Mouse (Mus musculus): ENCODE measurements at regions not wholly inside any gene's neighbourhood (a gene's known extent, or its start where the extent isn't known, plus 50 kb on each side); places are given as distances from the start of the nearest gene placed in this dataset.

DNA sequence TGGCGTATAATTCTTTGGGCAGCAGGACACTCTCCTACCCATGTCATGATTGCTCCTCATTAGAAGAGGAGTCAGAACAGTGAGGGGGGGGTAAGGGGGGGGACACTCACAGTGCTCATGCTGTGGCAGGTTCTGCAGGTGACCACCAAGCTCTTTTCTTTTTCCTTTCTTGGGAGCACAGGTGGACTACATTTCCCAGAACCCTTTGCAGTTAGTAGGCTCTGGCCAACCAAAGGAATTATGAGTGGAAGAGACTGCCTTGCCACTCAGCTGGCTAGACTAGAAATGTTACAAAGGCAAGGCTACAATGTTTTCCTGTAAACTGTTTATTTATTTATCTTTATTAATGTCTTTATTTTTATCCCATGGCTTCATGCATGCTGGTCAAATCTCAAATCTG lies 53.6 kb upstream of the Ifnlr1 start:
- DNase-seq (ENCODE audit: low spot score) (no peak), ATAC-seq (no peak)
- no peak overlapping the region for H3K4me2 ChIP-seq (replicated peaks; ENCODE audit: low read depth, low read length)
- H3K9me3 ChIP-seq (ENCODE audit: low read length) = no peaks in the 10 kb centered on the region
- no peaks in the 10 kb centered on the region for H3K36me3 ChIP-seq (ENCODE audit: insufficient read depth, low read length)
- WGBS = 100% methylated on average over 1 of the region's 1 CpGs
- TF ChIP-seq EP300 (IDR thresholded peaks at IDR 0.05) = no peak
- no peak for TF ChIP-seq CTCF (IDR thresholded peaks at IDR 0.05)
- H3K27ac ChIP-seq (ENCODE audit: low read length) = no peak overlapping the region
- H3K9ac ChIP-seq (replicated peaks; ENCODE audit: low read depth) = no peak overlapping the region
- no peaks in the 10 kb centered on the region for H3K27me3 ChIP-seq (replicated peaks; ENCODE audit: insufficient read depth, low read length)
- H3K4me1 ChIP-seq (ENCODE audit: insufficient read depth, low read depth, low read length) = no peaks in the 10 kb centered on the region
- H3K4me3 ChIP-seq (ENCODE audit: low read depth, low read length) = no peak overlapping the region

GRCm38 (mm10) chr4:135629793-135630569 lies 56.1 kb upstream of the Ifnlr1 start:
- no peak for DNase-seq (ENCODE audit: low spot score)
- Histone ChIP-seq H3K4me3 (ENCODE audit: low read depth, low read length) (no peak overlapping the region), H3K9ac (replicated peaks; ENCODE audit: low read depth) (no peak overlapping the region), H3K4me2 (replicated peaks; ENCODE audit: low read depth, low read length) (no peak overlapping the region), H3K36me3 (ENCODE audit: insufficient read depth, low read length) (no peaks in the 10 kb centered on the region), H3K4me1 (ENCODE audit: insufficient read depth, low read depth, low read length) (no peaks in the 10 kb centered on the region), H3K9me3 (ENCODE audit: low read length) (no peaks in the 10 kb centered on the region), H3K27ac (ENCODE audit: low read length) (no peak overlapping the region), H3K27me3 (replicated peaks; ENCODE audit: insufficient read depth, low read length) (no peaks in the 10 kb centered on the region)
- no peak for TF ChIP-seq EP300 (IDR thresholded peaks at IDR 0.05)
- TF ChIP-seq CTCF (IDR thresholded peaks at IDR 0.05) = peak; percentile 23
- WGBS = 77% methylated on average over 12 of the region's 12 CpGs
- no peak for ATAC-seq

DNA sequence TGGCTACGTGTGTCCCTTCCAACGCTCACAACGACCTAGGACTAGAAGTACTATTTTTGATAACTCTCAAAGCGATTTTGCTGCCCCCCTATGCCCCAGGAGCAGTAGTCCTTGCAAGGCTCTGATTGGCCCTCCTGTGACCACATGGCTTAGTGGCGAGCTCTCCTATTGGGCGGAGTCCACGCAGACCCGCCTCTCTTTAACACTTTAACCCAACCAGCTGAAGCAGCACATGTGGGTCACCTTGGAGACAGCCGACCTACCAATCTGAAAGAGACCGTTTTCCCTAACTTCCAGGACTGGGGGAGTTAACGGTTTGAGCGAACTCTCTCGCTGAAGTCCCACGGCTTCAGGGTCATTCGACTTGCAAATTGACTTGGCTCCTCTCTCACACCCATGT lies 53.0 kb upstream of the Grhl3 start:
- 84% methylated on average over 15 of the region's 15 CpGs for WGBS

GRCm38 (mm10) chr4:135623121-135623707 lies 49.8 kb upstream of the Grhl3 start:
- 75% methylated on average over 9 of the region's 9 CpGs for WGBS
- TF ChIP-seq CTCF (IDR thresholded peaks at IDR 0.05) (no peak), EP300 (IDR thresholded peaks at IDR 0.05) (no peak)
- H3K4me1 ChIP-seq (ENCODE audit: insufficient read depth, low read depth, low read length) = no peaks in the 10 kb centered on the region
- H3K36me3 ChIP-seq (ENCODE audit: insufficient read depth, low read length) = no peaks in the 10 kb centered on the region
- H3K27me3 ChIP-seq (replicated peaks; ENCODE audit: insufficient read depth, low read length) = no peaks in the 10 kb centered on the region
- H3K27ac ChIP-seq (ENCODE audit: low read length) = no peak overlapping the region
- ATAC-seq = no peak
- no peak overlapping the region for H3K4me2 ChIP-seq (replicated peaks; ENCODE audit: low read depth, low read length)
- DNase-seq (ENCODE audit: low spot score) = peak; percentile 13
- no peaks in the 10 kb centered on the region for H3K9me3 ChIP-seq (ENCODE audit: low read length)
- H3K9ac ChIP-seq (replicated peaks; ENCODE audit: low read depth) = no peak overlapping the region
- H3K4me3 ChIP-seq (ENCODE audit: low read depth, low read length) = no peak overlapping the region

More for the DNA sequence above, 53.0 kb upstream of the Grhl3 start:
- no peaks in the 10 kb centered on the region for H3K9me3 ChIP-seq (ENCODE audit: low read length)
- ATAC-seq (no peak), DNase-seq (ENCODE audit: low spot score) (no peak)
- H3K4me2 ChIP-seq (replicated peaks; ENCODE audit: low read depth, low read length) = no peak overlapping the region
- H3K36me3 ChIP-seq (ENCODE audit: insufficient read depth, low read length) = no peaks in the 10 kb centered on the region
- TF ChIP-seq EP300 (IDR thresholded peaks at IDR 0.05) = no peak
- H3K9ac ChIP-seq (replicated peaks; ENCODE audit: low read depth) = no peak overlapping the region
- no peak overlapping the region for H3K27ac ChIP-seq (ENCODE audit: low read length)
- no peaks in the 10 kb centered on the region for H3K27me3 ChIP-seq (replicated peaks; ENCODE audit: insufficient read depth, low read length)
- no peak overlapping the region for H3K4me3 ChIP-seq (ENCODE audit: low read depth, low read length)
- H3K4me1 ChIP-seq (ENCODE audit: insufficient read depth, low read depth, low read length) = no peaks in the 10 kb centered on the region

Measured in lung, postnatal 0 days (tissue).